Mouse (Mus musculus): ENCODE data around the gene Ptpra. TPM values are rescaled to one million over a fixed set of nuclear protein-coding genes. Genes with fewer than 3 reads are reported as not detected.

Gene Ptpra
- polyA plus RNA-seq, 1 experiment from 2014 or later: 29.0 TPM

DNA sequence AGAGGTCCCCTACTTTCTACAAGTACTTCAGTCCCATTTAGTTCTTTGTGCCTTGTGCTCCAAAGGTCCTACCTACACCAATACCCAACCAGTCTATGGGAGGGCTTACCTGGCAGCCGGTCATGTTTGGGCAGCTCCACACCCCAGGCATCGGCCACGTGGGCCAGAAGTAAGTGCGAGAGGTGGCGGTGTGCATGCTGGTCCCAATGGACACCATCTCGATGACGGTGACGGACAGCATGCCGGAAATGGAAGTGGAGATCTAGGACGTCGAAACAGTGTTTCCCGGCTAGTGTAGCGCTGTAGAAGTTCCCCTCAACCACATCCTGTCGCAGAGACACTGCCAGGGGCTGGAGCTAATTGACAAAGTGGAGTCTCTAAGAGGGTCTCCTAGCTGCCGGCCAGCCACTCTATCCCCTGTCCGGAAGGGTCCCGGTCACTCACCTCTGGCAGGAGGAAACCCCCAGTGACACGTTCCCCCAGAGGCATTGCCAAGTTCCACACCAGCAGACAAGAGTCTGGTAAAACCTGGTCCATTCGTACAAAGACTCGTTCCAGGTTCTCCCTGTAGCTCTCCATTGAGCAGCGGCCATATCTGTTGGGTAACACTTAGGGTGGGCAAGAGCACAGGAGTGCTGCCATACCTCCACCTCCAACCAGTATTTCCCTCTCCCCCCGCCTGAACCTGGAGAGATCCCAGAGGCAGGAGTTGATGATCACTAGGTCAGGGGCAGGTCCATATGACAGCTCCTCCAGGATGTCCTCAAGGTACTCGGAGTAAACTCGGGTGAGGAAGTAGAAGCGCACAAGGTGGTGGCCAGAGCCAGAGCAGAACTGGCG lies 28.1 kb upstream of the Ptpra start:
- H3K36me3 ChIP-seq (ENCODE audit: control insufficient read depth, insufficient read depth, low read length): 0 out of 2 replicates have a peak, but pooled peaks cover 4% of the 10 kb centered on the region
- no peak overlapping the region for H3K4me2 ChIP-seq (ENCODE audit: low read depth, low read length)
- 94% methylated on average over 26 of the region's 26 CpGs for WGBS

DNA sequence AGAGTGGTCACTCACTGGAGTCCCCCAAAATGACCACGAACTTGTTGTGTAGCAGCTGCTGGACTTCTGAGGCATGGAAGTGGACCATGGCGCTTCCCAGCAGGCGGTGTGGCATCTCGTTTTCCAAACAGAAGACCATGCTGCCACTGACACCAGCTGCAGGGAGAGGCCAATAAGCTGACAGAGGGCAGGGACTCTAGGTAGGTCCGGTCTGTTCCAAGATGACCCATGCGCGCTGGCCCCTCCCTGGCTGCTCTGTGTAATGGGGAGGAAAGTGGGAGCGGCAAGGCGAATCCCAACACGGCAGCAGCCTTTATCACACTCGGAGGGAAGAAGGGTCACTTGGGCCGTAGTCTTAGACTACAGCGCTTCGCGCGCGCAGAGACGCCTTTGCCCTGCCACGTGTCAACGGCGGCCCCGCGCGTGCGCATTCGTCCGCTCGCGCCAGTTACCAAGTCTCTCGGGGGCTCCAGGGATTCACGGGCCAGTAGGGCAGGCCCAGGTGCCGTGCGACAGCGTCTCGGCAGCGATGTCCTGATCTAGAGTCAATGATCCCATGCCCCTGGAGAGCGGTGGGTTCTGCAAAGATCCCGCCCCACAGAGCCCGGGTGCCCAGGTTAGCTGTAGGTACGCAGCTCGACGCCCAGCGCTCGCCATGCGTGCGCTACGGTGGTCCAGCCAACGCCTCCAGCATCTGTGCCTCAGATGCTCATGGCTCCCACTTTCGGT lies 26.5 kb upstream of the Ptpra start:
- peak; percentile 75 for ATAC-seq
- WGBS: 12% methylated on average over 49 of the region's 49 CpGs
- Histone ChIP-seq H3K36me3 (ENCODE audit: control insufficient read depth, insufficient read depth, low read length) (0 out of 2 replicates have a peak, but pooled peaks cover 4% of the 10 kb centered on the region), H3K9me3 (ENCODE audit: control insufficient read depth, low read length) (no peaks in the 10 kb centered on the region), H3K4me1 (ENCODE audit: control insufficient read depth, insufficient read depth, low read length) (peaks cover 13% of the 10 kb centered on the region), H3K9ac (ENCODE audit: low read depth, low read length) (peak overlapping the region; percentile 91), H3K27ac (ENCODE audit: low read length) (peak overlapping the region; percentile 90), H3K4me3 (ENCODE audit: low read length) (peak overlapping the region; percentile 94), H3K4me2 (ENCODE audit: low read depth, low read length) (peak overlapping the region; percentile 92), H3K27me3 (replicated peaks; ENCODE audit: control insufficient read depth, insufficient read depth, low read length) (no peaks in the 10 kb centered on the region)

More for the DNA sequence above, 28.1 kb upstream of the Ptpra start:
- no peak overlapping the region for H3K4me3 ChIP-seq (ENCODE audit: low read length)
- H3K27me3 ChIP-seq (replicated peaks; ENCODE audit: control insufficient read depth, insufficient read depth, low read length): no peaks in the 10 kb centered on the region
- no peak overlapping the region for H3K27ac ChIP-seq (ENCODE audit: low read length)
- no peak overlapping the region for H3K9ac ChIP-seq (ENCODE audit: low read depth, low read length)
- no peaks in the 10 kb centered on the region for H3K9me3 ChIP-seq (ENCODE audit: control insufficient read depth, low read length)
- peaks cover 13% of the 10 kb centered on the region for H3K4me1 ChIP-seq (ENCODE audit: control insufficient read depth, insufficient read depth, low read length)
- no peak for ATAC-seq

DNA sequence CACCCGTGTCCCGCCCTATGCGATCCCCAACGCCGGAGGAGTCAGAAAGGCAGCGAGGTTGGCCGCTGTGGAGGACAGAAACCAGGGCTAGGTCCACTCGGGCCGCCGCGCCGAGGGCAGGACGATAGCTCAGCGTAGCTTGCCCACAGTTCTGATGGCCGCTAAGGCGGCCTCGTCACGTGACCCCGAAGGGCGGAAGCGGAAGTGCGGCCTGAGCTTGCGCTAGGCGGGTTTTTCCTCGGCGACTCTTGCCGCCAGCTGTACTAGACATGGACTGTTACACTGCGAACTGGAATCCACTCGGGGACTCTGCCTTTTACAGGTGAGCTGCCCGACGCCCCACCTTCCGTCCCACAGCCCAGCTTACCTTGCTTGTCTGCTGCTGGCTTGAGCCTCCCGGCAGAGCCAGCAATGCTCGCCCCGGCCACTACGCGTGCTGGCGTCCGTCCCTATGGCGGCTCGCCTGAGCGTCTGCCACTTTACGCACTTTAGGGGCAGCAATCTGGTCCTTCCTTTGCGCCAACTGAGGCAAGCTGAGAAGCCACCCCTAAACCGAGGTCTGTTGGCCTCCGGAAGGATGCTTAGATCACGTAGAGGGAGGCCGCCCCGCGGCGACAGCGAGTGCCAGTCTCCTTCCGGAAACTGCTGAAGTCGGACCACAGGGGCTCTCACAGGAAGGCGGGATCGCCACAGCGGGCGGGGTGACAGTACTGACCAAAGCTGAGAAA lies 25.8 kb upstream of the Ptpra start, which contains the start of the genes Vps16 and Pced1a:
TSS of gene Vps16 (plus strand) at position 214 of the 728 bp plus-strand sequence.
TSS of gene Pced1a (minus strand) at position 576 of the 728 bp plus-strand sequence.
- Histone ChIP-seq H3K4me2 (ENCODE audit: low read depth, low read length) (peak within 1 kb of the TSS; percentile 92), H3K4me1 (ENCODE audit: control insufficient read depth, insufficient read depth, low read length) (peaks cover 13% of the 10 kb centered on the region), H3K27me3 (replicated peaks; ENCODE audit: control insufficient read depth, insufficient read depth, low read length) (no peaks in the 10 kb centered on the region), H3K36me3 (ENCODE audit: control insufficient read depth, insufficient read depth, low read length) (0 out of 2 replicates have a peak, but pooled peaks cover 4% of the 10 kb centered on the region), H3K27ac (ENCODE audit: low read length) (peak within 1 kb of the TSS; percentile 90), H3K4me3 (ENCODE audit: low read length) (peak within 1 kb of the TSS; percentile 94), H3K9me3 (ENCODE audit: control insufficient read depth, low read length) (no peaks in the 10 kb centered on the region), H3K9ac (ENCODE audit: low read depth, low read length) (peak within 1 kb of the TSS; percentile 91)
- ATAC-seq: peak; percentile 97
- WGBS: under 1% methylated on average over 58 of the region's 58 CpGs

DNA sequence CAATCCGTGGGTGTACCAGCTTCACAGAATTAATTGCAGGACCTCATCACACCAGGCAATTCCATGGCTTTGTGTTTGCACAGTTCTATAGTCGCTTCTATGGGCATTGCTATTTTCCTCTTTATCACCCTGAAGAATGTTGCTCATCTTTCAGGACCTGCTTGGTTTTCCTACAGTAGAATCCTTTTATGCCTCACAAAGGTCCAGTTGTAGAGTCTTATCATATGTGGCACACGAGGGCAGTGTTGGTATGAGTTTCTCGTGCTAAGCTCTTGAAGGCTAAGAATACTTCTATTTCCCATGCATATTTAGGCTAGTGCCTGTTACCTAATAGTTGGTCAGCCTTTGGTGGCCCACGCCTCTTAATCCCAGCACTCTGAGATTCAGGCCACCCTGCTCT lies 25.0 kb upstream of the Ptpra start:
- H3K4me1 ChIP-seq (ENCODE audit: control insufficient read depth, insufficient read depth, low read length): peaks cover 13% of the 10 kb centered on the region

DNA sequence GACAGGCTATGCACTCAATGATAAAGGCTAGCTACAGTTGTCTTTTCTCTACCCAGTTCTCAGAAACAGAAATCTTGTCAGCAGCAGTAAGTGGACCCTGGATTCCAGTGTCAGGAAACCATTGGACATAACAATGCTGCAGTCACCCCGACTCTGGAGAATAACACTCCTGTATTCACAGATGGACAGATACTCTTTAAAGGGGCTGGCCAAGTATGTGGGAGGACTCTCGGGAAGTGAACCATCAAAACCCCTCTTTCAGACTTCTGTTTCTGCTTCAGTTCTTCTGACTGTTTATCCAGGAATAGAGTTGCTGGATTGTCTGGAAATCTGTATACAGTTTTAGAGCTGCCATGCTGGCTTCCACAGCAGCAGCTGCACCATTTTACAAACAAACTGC lies 20.2 kb upstream of the Ptpra start:
- 55% methylated on average over 2 of the region's 2 CpGs for WGBS
- no peak overlapping the region for H3K27ac ChIP-seq (ENCODE audit: low read length)
- no peaks in the 10 kb centered on the region for H3K9me3 ChIP-seq (ENCODE audit: control insufficient read depth, low read length)
- H3K4me3 ChIP-seq (ENCODE audit: low read length): no peak overlapping the region
- H3K4me2 ChIP-seq (ENCODE audit: low read depth, low read length): no peak overlapping the region
- no peak for ATAC-seq
- peaks cover 5% of the 10 kb centered on the region for H3K4me1 ChIP-seq (ENCODE audit: control insufficient read depth, insufficient read depth, low read length)
- no peak overlapping the region for H3K9ac ChIP-seq (ENCODE audit: low read depth, low read length)
- no peaks in the 10 kb centered on the region; the same call in 1 of the 2 replicates for H3K36me3 ChIP-seq (ENCODE audit: control insufficient read depth, insufficient read depth, low read length)
- no peaks in the 10 kb centered on the region for H3K27me3 ChIP-seq (replicated peaks; ENCODE audit: control insufficient read depth, insufficient read depth, low read length)

More for the DNA sequence above, 25.0 kb upstream of the Ptpra start:
- 0 out of 2 replicates have a peak, but pooled peaks cover 4% of the 10 kb centered on the region for H3K36me3 ChIP-seq (ENCODE audit: control insufficient read depth, insufficient read depth, low read length)
- no peak for ATAC-seq
- WGBS: 37% methylated on average over 5 of the region's 5 CpGs
- H3K9ac ChIP-seq (ENCODE audit: low read depth, low read length): peak overlapping the region; percentile 91
- peak overlapping the region; percentile 92 for H3K4me2 ChIP-seq (ENCODE audit: low read depth, low read length)
- H3K9me3 ChIP-seq (ENCODE audit: control insufficient read depth, low read length): no peaks in the 10 kb centered on the region
- no peaks in the 10 kb centered on the region for H3K27me3 ChIP-seq (replicated peaks; ENCODE audit: control insufficient read depth, insufficient read depth, low read length)
- H3K27ac ChIP-seq (ENCODE audit: low read length): peak overlapping the region; percentile 90
- peak overlapping the region; percentile 94 for H3K4me3 ChIP-seq (ENCODE audit: low read length)

DNA sequence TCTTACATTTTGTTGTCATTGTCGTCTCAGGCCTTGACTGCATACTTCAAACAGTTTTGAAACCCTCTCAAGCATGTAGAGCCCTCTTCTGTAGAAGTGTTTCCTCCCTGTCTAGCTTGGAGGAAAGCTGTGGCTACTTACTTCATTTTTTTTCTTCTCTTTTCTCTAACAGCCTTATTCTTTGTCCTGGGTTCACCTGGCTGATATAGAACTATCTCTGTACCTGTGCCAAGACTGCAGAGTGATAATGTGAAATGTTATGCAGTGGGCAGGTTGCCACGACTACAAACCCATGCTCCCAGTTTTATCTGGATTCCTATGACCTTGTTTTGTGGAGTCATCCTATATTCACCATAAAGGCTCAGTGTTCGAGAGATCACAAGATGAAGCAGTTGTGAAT lies 19.6 kb upstream of the Ptpra start:
- Histone ChIP-seq H3K9ac (ENCODE audit: low read depth, low read length) (no peak overlapping the region), H3K4me2 (ENCODE audit: low read depth, low read length) (no peak overlapping the region), H3K27ac (ENCODE audit: low read length) (no peak overlapping the region), H3K4me1 (ENCODE audit: control insufficient read depth, insufficient read depth, low read length) (no peaks in the 10 kb centered on the region), H3K36me3 (ENCODE audit: control insufficient read depth, insufficient read depth, low read length) (no peaks in the 10 kb centered on the region; the same call in 1 of the 2 replicates), H3K27me3 (replicated peaks; ENCODE audit: control insufficient read depth, insufficient read depth, low read length) (no peaks in the 10 kb centered on the region), H3K9me3 (ENCODE audit: control insufficient read depth, low read length) (no peaks in the 10 kb centered on the region), H3K4me3 (ENCODE audit: low read length) (no peak overlapping the region)
- WGBS: 82% methylated on average over 3 of the region's 3 CpGs
- no peak for ATAC-seq

DNA sequence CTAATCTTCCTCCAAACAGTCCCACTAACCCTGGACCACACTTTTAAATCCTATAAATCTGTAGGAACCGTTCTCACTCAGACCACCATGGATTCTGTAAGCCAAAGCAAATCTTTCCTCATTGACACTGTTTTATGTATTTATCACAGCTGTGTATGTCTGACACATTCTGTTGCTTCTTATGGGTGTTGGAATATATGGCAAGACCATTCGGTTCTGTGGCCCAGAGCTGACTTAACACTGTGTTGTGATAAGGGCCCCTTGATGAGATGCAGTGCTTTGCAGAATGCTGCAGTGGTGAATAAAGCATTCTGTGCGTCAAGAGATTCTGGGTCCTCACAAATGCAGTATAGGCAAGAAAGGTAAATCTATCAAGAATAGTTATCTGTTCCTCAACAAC lies 17.9 kb upstream of the Ptpra start:
- no peak for ATAC-seq
- no peaks in the 10 kb centered on the region for H3K4me1 ChIP-seq (ENCODE audit: control insufficient read depth, insufficient read depth, low read length)
- H3K27ac ChIP-seq (ENCODE audit: low read length): no peak overlapping the region

DNA sequence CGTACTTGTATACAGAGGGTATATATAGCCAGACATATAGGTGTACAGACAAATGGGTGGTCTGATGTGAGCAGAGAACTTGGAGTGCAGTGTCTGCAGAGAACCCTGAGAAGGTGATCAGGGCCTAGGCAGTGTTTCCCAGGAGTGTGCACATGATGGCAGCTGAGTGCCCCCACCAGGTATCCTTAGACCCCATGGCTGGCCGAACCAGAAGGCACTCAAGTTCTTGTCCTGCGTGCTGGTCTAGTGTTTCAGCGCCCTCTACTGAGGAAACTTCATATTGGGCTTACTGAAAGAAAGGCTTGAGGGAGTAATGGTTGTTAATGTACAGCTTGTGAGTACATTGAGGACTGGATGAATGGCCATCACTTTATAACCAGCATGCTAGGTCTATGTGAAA lies 16.9 kb upstream of the Ptpra start:
- H3K9ac ChIP-seq (ENCODE audit: low read depth, low read length): no peak overlapping the region
- WGBS: 25% methylated on average over 4 of the region's 4 CpGs
- H3K9me3 ChIP-seq (ENCODE audit: control insufficient read depth, low read length): no peaks in the 10 kb centered on the region

More for the DNA sequence above, 17.9 kb upstream of the Ptpra start:
- no peak overlapping the region for H3K4me3 ChIP-seq (ENCODE audit: low read length)
- no peak overlapping the region for H3K9ac ChIP-seq (ENCODE audit: low read depth, low read length)
- no peaks in the 10 kb centered on the region for H3K27me3 ChIP-seq (replicated peaks; ENCODE audit: control insufficient read depth, insufficient read depth, low read length)
- 89% methylated on average over 3 of the region's 3 CpGs for WGBS
- no peaks in the 10 kb centered on the region for H3K9me3 ChIP-seq (ENCODE audit: control insufficient read depth, low read length)
- no peaks in the 10 kb centered on the region; the same call in 1 of the 2 replicates for H3K36me3 ChIP-seq (ENCODE audit: control insufficient read depth, insufficient read depth, low read length)
- no peak overlapping the region for H3K4me2 ChIP-seq (ENCODE audit: low read depth, low read length)

DNA sequence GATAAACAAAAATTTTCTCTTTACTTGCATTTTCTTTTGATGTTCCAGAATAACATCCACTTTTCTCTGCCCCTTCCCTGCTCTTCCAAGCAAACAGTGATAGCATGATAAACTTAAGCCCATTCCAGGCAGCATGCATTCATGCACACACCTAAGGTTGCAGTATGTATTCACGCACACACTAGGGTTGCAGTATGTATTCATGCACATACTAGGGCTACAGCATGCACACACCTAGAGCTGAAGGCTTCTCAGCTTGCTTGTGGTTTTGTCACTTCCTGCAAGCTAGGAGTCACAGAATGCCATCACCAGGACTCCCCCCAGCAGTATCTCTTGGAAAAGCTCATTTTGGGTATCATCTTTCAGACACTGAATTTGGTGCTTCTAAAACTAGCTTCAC lies 13.3 kb upstream of the Ptpra start:
- Histone ChIP-seq H3K27me3 (replicated peaks; ENCODE audit: control insufficient read depth, insufficient read depth, low read length) (no peaks in the 10 kb centered on the region), H3K27ac (ENCODE audit: low read length) (no peak overlapping the region), H3K4me1 (ENCODE audit: control insufficient read depth, insufficient read depth, low read length) (no peaks in the 10 kb centered on the region), H3K4me2 (ENCODE audit: low read depth, low read length) (no peak overlapping the region), H3K36me3 (ENCODE audit: control insufficient read depth, insufficient read depth, low read length) (peaks cover 11% of the 10 kb centered on the region), H3K9ac (ENCODE audit: low read depth, low read length) (no peak overlapping the region), H3K9me3 (ENCODE audit: control insufficient read depth, low read length) (no peaks in the 10 kb centered on the region), H3K4me3 (ENCODE audit: low read length) (no peak overlapping the region)
- WGBS: 90% methylated on average over 1 of the region's 1 CpGs
- ATAC-seq: no peak

More for the DNA sequence above, 16.9 kb upstream of the Ptpra start:
- Histone ChIP-seq H3K4me1 (ENCODE audit: control insufficient read depth, insufficient read depth, low read length) (no peaks in the 10 kb centered on the region), H3K4me2 (ENCODE audit: low read depth, low read length) (no peak overlapping the region), H3K27me3 (replicated peaks; ENCODE audit: control insufficient read depth, insufficient read depth, low read length) (no peaks in the 10 kb centered on the region), H3K36me3 (ENCODE audit: control insufficient read depth, insufficient read depth, low read length) (no peaks in the 10 kb centered on the region; the same call in 1 of the 2 replicates), H3K27ac (ENCODE audit: low read length) (no peak overlapping the region), H3K4me3 (ENCODE audit: low read length) (no peak overlapping the region)
- no peak for ATAC-seq
